10 mouse cellular contexts compared by ENCODE assay signal in the genomic region with DNA sequence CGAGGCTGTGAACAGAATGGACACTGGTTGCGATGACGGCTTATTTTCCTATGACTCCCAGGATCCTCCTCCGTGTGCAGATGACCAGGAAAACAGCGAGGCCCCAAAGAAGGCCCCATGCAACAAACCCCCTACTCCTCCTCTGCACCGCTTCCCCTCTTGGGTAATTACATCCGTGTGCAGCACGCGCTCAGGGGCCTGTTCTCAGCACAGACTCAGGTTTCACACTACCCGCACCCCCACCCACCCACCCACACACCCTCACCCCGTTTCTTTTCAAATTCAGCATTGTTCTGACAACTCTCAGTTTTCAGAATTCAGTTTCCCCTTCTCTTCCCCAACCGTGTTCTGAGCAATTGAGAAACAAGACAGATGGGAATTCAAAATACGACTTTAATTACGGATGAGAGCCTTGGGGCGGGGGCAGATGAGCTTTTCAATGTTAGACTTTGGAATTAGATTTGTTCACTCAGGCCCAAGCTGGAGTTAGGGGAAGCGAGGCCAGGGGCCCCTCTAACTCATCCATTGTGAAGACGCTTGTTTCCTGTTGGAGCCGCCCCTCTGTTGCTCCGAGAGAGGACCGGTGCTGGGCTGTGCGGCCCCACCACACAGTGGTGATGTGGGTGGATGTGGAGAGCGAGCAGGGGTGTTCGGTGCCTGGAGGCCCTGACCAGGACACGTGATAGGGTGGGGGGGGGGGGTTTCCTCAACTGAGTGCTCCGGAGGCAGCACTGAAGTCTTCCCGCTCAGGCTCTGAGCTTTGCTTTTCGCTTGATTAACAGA. TPM values are rescaled to one million over a fixed set of nuclear protein-coding genes. Genes with fewer than 3 reads are reported as not detected.
DNase-seq lines count a peak whose midpoint lies in the region; ATAC-seq lines count a peak whose summit lies in the region.
"Had no signal": no experiment of that assay in that cellular context is flagged by ENCODE, and none has a peak within 500 bp of the region (broad histone marks: within the 10 kb centered on the region; RNA-seq: fewer than 3 reads in every experiment).

No protein-coding gene starts in this region.

- no peak overlapping the region for H3K4me2 ChIP-seq in liver, embryonic 11.5 days
- H3K4me2 ChIP-seq in embryonic facial prominence, embryonic 13.5 days, result peak overlapping the region; percentile 48

- H3K27me3 ChIP-seq in liver, embryonic 11.5 days (replicated peaks; ENCODE audit: control insufficient read depth, insufficient read depth, low read length), result no peaks in the 10 kb centered on the region
- H3K27me3 ChIP-seq in embryonic facial prominence, embryonic 13.5 days, result no peaks in the 10 kb centered on the region
- H3K27me3 ChIP-seq in limb, embryonic 10.5 days (ENCODE audit: low read depth, poor library complexity, severe bottlenecking), result no peaks in the 10 kb centered on the region

- H3K36me3 ChIP-seq in liver, embryonic 11.5 days (ENCODE audit: control insufficient read depth, insufficient read depth, low read length), result no peaks in the 10 kb centered on the region
- peaks cover 26% of the 10 kb centered on the region for H3K36me3 ChIP-seq in embryonic facial prominence, embryonic 13.5 days
- peaks cover 19% of the 10 kb centered on the region for H3K36me3 ChIP-seq in limb, embryonic 10.5 days

- no peak overlapping the region for H3K27ac ChIP-seq in liver, embryonic 11.5 days (ENCODE audit: low read depth, low read length)
- H3K27ac ChIP-seq in embryonic facial prominence, embryonic 13.5 days, result peak overlapping the region; percentile 84
- peak overlapping the region; percentile 72 for H3K27ac ChIP-seq in limb, embryonic 10.5 days

- no peaks in the 10 kb centered on the region for H3K4me1 ChIP-seq in liver, embryonic 11.5 days (replicated peaks; ENCODE audit: control insufficient read depth, insufficient read depth, low read length)
- H3K4me1 ChIP-seq in embryonic facial prominence, embryonic 13.5 days, result peaks cover 22% of the 10 kb centered on the region
- peaks cover 14% of the 10 kb centered on the region for H3K4me1 ChIP-seq in limb, embryonic 10.5 days

- no peak overlapping the region for H3K4me3 ChIP-seq in liver, embryonic 11.5 days (ENCODE audit: low read depth, low read length)
- no peak overlapping the region for H3K4me3 ChIP-seq in embryonic facial prominence, embryonic 13.5 days
- no peak overlapping the region for H3K4me3 ChIP-seq in limb, embryonic 10.5 days
- H3K4me3 ChIP-seq: erythroblast, embryonic 14.5 days had no signal

- peak; percentile 12 for DNase-seq in liver
- DNase-seq in liver, embryonic 11.5 days (ENCODE audit: low spot score), result no peak
- DNase-seq in limb, embryonic 10.5 days (ENCODE audit: low spot score), result no peak
- peak; percentile 53 for DNase-seq in retina, embryonic 14.5 days (ENCODE audit: low spot score)
- DNase-seq in gastrocnemius, postnatal 4 days (ENCODE audit: low spot score in 2 of 2), result no peak
- no peak for DNase-seq in urinary bladder, adult 2 months (ENCODE audit: low spot score)
- no peak for DNase-seq in cerebellum, adult 9-11 months

- H3K9me3 ChIP-seq in liver, embryonic 11.5 days (ENCODE audit: control insufficient read depth, low read length), result no peaks in the 10 kb centered on the region
- H3K9me3 ChIP-seq in embryonic facial prominence, embryonic 13.5 days, result no peaks in the 10 kb centered on the region
- H3K9me3 ChIP-seq in limb, embryonic 10.5 days (replicated peaks), result no peaks in the 10 kb centered on the region

- ATAC-seq in liver, embryonic 11.5 days (replicated peaks; ENCODE audit: low FRiP score), result no peak
- peak; percentile 86 for ATAC-seq in embryonic facial prominence, embryonic 13.5 days (ENCODE audit: insufficient number of reproducible peaks, insufficient read depth, low FRiP score, low TSS enrichment, low read depth)

- WGBS in liver, embryonic 11.5 days, result 56% methylated on average over 27 of the region's 27 CpGs
- WGBS in embryonic facial prominence, embryonic 13.5 days, result 21% methylated on average over 27 of the region's 27 CpGs
- 72% methylated on average over 27 of the region's 27 CpGs for WGBS in limb, embryonic 10.5 days

- no peak overlapping the region for H3K9ac ChIP-seq in liver, embryonic 11.5 days (ENCODE audit: low read depth, low read length)
- peak overlapping the region; percentile 32; the same call in 1 of the 2 replicates for H3K9ac ChIP-seq in embryonic facial prominence, embryonic 13.5 days

RNA-seq across cellular contexts. Expression of gene Plekhh2, which starts 55.3 kb away (rescaled TPM):
- 2.1 and 2.4 TPM in 2 replicates for polyA plus RNA-seq in liver, embryonic 11.5 days (2014; fragmentation: Nextera tagmentation; extraction: Ambion mirVana)
- polyA plus RNA-seq in embryonic facial prominence, embryonic 13.5 days (2015; fragmentation: Nextera tagmentation; extraction: Ambion mirVana), result 8.7 and 9.2 TPM in 2 replicates
- 3.9 and 5.0 TPM in 2 replicates for polyA plus RNA-seq in limb, embryonic 10.5 days (2016; fragmentation: Nextera tagmentation; extraction: Ambion mirVana)
- 10 to 100 TPM; 11.7 to 18.0 TPM for total RNA-seq in gastrocnemius, postnatal 4 days (2021)
- polyA plus RNA-seq in urinary bladder, adult 2 months (2012; rRNA removed), result 8.7 and 9.7 TPM in 2 replicates
- total RNA-seq: neutrophil, adult 5-6 weeks had no signal
- polyA plus RNA-seq: erythroblast, embryonic 14.5 days had no signal

RNA-seq across cellular contexts. Expression of gene Dync2li1, which starts 59.3 kb away (rescaled TPM):
- 7.1 and 8.9 TPM in 2 replicates for polyA plus RNA-seq in liver, embryonic 11.5 days (2014; fragmentation: Nextera tagmentation; extraction: Ambion mirVana)
- polyA plus RNA-seq in embryonic facial prominence, embryonic 13.5 days (2015; fragmentation: Nextera tagmentation; extraction: Ambion mirVana), result 38.2 and 43.4 TPM in 2 replicates
- polyA plus RNA-seq in limb, embryonic 10.5 days (2016; fragmentation: Nextera tagmentation; extraction: Ambion mirVana), result 25.5 and 33.4 TPM in 2 replicates
- 1 to 10 TPM; 6.8 TPM for total RNA-seq in gastrocnemius, postnatal 4 days (2021)
- polyA plus RNA-seq in urinary bladder, adult 2 months (2012; rRNA removed), result 21.1 and 23.9 TPM in 2 replicates
- polyA plus RNA-seq: erythroblast, embryonic 14.5 days had no signal

Comparison
In these comparisons a context has a peak if more than half of its experiments do, and no peak if none do; other contexts are left out.
1. DNase-seq: peak in liver (single experiment) and retina, embryonic 14.5 days (single experiment); none in liver, embryonic 11.5 days (single experiment), limb, embryonic 10.5 days (single experiment), gastrocnemius, postnatal 4 days (0 of 2), urinary bladder, adult 2 months (single experiment) and cerebellum, adult 9-11 months (single experiment).